Mouse (Mus musculus) hindbrain, embryonic 10.5 days (tissue): ENCODE data around the gene Zfp335. TPM values are rescaled to one million over a fixed set of nuclear protein-coding genes. Genes with fewer than 3 reads are reported as not detected.
"Not testable (repeated sequence)": the region's sequence is repeated elsewhere in the genome, so short reads cannot be mapped to it uniquely, and the experiment has no call there.

Experiments
- DNase-seq: peaks from one replicate; pipeline ENCODE4 v3.0.0-alpha.2; 2017; ENCODE audit warnings: low spot score
- H3K27ac ChIP-seq: fragments of 300-500 bp; sonication (generic); 2 replicates; pipeline ENCODE4 v1.5.1; 2016; ENCODE audit warnings: mild to moderate bottlenecking, moderate library complexity
- H3K27me3 ChIP-seq: fragments of 300-500 bp; sonication (generic); 2 replicates; pipeline ENCODE4 v1.6.1; 2016; ENCODE audit warnings: mild to moderate bottlenecking; ENCODE audit not compliant: poor library complexity, insufficient read depth, severe bottlenecking
- H3K36me3 ChIP-seq: fragments of 300-500 bp; sonication (generic); 2 replicates; pipeline ENCODE4 v1.6.1; 2016; ENCODE audit warnings: mild to moderate bottlenecking, moderate library complexity
- H3K4me1 ChIP-seq: fragments of 300-500 bp; sonication (generic); replicated peaks from 2 replicates; pipeline ENCODE4 v1.6.1; 2016; ENCODE audit warnings: mild to moderate bottlenecking
- H3K4me3 ChIP-seq: fragments of 300-500 bp; sonication (generic); 2 replicates; pipeline ENCODE4 v1.5.1; 2016; ENCODE audit warnings: mild to moderate bottlenecking, moderate library complexity
- H3K9me3 ChIP-seq: fragments of 300-500 bp; sonication (generic); 2 replicates; pipeline ENCODE4 v1.6.1; 2016; ENCODE audit warnings: mild to moderate bottlenecking, moderate library complexity
- WGBS: fragments of 180-500 bp; shearing (Covaris S2); methylation state at CpG from one replicate; pipeline ENCODE4 v1.1.7; 2016; 5-methylcytosine and 5-hydroxymethylcytosine counted together
- polyA plus RNA-seq: library from polyadenylated mRNA; unstranded; fragments of >200 nt; fragmentation: Nextera tagmentation; extraction: Ambion mirVana; gene quantifications from 2 replicates; pipeline ENCODE4 v1.2.1, GENCODE M21; 2016

The Zfp335 gene
- polyA plus RNA-seq, 1 experiment from 2014 or later: 18.4 TPM

GRCm38 (mm10) chr2:164855572-164855971, 56.0 kb downstream of the Zfp335 start:
- Histone ChIP-seq H3K27me3 (peaks cover 59% of the 10 kb centered on the region), H3K4me3 (0 out of 2 replicates have a peak overlapping the region, but pooled peaks have one; percentile 66)

GRCm38 (mm10) chr2:164850061-164850460, 61.5 kb downstream of the Zfp335 start:
- 91% methylated on average over 8 of the region's 8 CpGs for WGBS

More at GRCm38 (mm10) chr2:164855572-164855971, 56.0 kb downstream of the Zfp335 start:
- DNase-seq, H3K9me3 ChIP-seq, H3K27ac ChIP-seq: not testable (repeated sequence)
- Histone ChIP-seq H3K36me3 (peaks cover 23% of the 10 kb centered on the region), H3K4me1 (peaks cover 52% of the 10 kb centered on the region)
- WGBS: 79% methylated on average over 5 of the region's 5 CpGs

GRCm38 (mm10) chr2:164845782-164846181, 65.8 kb downstream of the Zfp335 start:
- Histone ChIP-seq H3K36me3 (peaks cover 58% of the 10 kb centered on the region), H3K4me1 (no peaks in the 10 kb centered on the region), H3K27me3 (no peaks in the 10 kb centered on the region), H3K4me3 (no peak overlapping the region), H3K27ac (no peak overlapping the region), H3K9me3 (no peaks in the 10 kb centered on the region)
- WGBS: 54% methylated on average over 3 of the region's 3 CpGs
- no peak for DNase-seq

More at GRCm38 (mm10) chr2:164850061-164850460, 61.5 kb downstream of the Zfp335 start:
- H3K4me1 ChIP-seq: peaks cover 6% of the 10 kb centered on the region
- no peaks in the 10 kb centered on the region for H3K9me3 ChIP-seq
- H3K4me3 ChIP-seq: no peak overlapping the region
- peaks cover 47% of the 10 kb centered on the region for H3K36me3 ChIP-seq
- no peak for DNase-seq
- H3K27ac ChIP-seq: no peak overlapping the region
- H3K27me3 ChIP-seq: peaks cover 13% of the 10 kb centered on the region; the same call in 1 of the 2 replicates

Other genes with a start within 250 kb of the Zfp335 start
- not detected in 2 replicates for gene Wfdc11, start 237.7 kb downstream of the Zfp335 start, polyA plus RNA-seq
- 0.15 TPM in 1 of 2 replicates, not detected in the other for gene Wfdc13, start 226.7 kb downstream of the Zfp335 start, polyA plus RNA-seq
- not detected in 2 replicates for gene Spint4, start 213.3 kb downstream of the Zfp335 start, polyA plus RNA-seq
- not detected in 2 replicates for gene Spint5, start 196.5 kb downstream of the Zfp335 start, polyA plus RNA-seq
- 0.85 and 1.4 TPM in 2 replicates for gene Wfdc3, start 165.8 kb downstream of the Zfp335 start, polyA plus RNA-seq
- 81.3 and 87.4 TPM in 2 replicates for gene Dnttip1, start 165.8 kb downstream of the Zfp335 start, polyA plus RNA-seq
- gene Ube2c, start 141.9 kb downstream of the Zfp335 start, polyA plus RNA-seq: 588 and 602 TPM in 2 replicates
- not detected in 2 replicates for gene Tnnc2, start 131.8 kb downstream of the Zfp335 start, polyA plus RNA-seq
- 10.8 and 13.7 TPM in 2 replicates for gene Snx21, start 125.9 kb downstream of the Zfp335 start, polyA plus RNA-seq
- 16.5 and 17.7 TPM in 2 replicates for gene Acot8, start 106.9 kb downstream of the Zfp335 start, polyA plus RNA-seq
- 9.3 and 12.4 TPM in 2 replicates for gene Zswim3, start 106.7 kb downstream of the Zfp335 start, polyA plus RNA-seq
- 25.1 and 27.5 TPM in 2 replicates for gene Zswim1, start 89.1 kb downstream of the Zfp335 start, polyA plus RNA-seq
- not detected in 2 replicates for gene Spata25, start 83.2 kb downstream of the Zfp335 start, polyA plus RNA-seq
- 98.2 and 104 TPM in 2 replicates for gene Ctsa, start 78.9 kb downstream of the Zfp335 start, polyA plus RNA-seq
- 4.3 and 5.1 TPM in 2 replicates for gene Neurl2, start 78.3 kb downstream of the Zfp335 start, polyA plus RNA-seq
- gene Pltp, start 54.0 kb downstream of the Zfp335 start, polyA plus RNA-seq: 47.2 and 78.1 TPM in 2 replicates
- gene Pcif1, start 32.5 kb downstream of the Zfp335 start, polyA plus RNA-seq: 76.1 and 88.4 TPM in 2 replicates
- gene Mmp9, start 29.0 kb upstream of the Zfp335 start, polyA plus RNA-seq: 0.56 and 1.2 TPM in 2 replicates
- gene Slc12a5, start 49.0 kb upstream of the Zfp335 start, polyA plus RNA-seq: 3.1 and 5.1 TPM in 2 replicates
- 101 and 102 TPM in 2 replicates for gene Ncoa5, start 123.1 kb upstream of the Zfp335 start, polyA plus RNA-seq
- 7.2 and 8.1 TPM in 2 replicates for gene Cd40, start 143.9 kb upstream of the Zfp335 start, polyA plus RNA-seq
- gene 1700025C18Rik, start 179.0 kb upstream of the Zfp335 start, polyA plus RNA-seq: not detected in 2 replicates